Mouse (Mus musculus) testis, adult 2 months (tissue): ENCODE measurements around the gene 4933417A18Rik. TPM values are rescaled to one million over a fixed set of nuclear protein-coding genes. Genes with fewer than 3 reads are reported as not detected.

Source experiments
- H3K27ac ChIP-seq: fragments of 200-500 bp; 2 replicates; pipeline ENCODE4 v1.5.1; 2012; ENCODE audit warnings: low read depth, low read length; ENCODE audit not compliant: control insufficient read depth, insufficient read depth
- H3K27me3 ChIP-seq: fragments of 200-500 bp; 2 replicates; pipeline ENCODE4 v1.6.1; 2012; ENCODE audit warnings: mild to moderate bottlenecking, low read length, moderate library complexity; ENCODE audit not compliant: control insufficient read depth, insufficient read depth
- H3K36me3 ChIP-seq: fragments of 200-500 bp; 2 replicates; pipeline ENCODE4 v1.6.1; 2012; ENCODE audit warnings: mild to moderate bottlenecking, low read length; ENCODE audit not compliant: control insufficient read depth, insufficient read depth
- H3K4me1 ChIP-seq: fragments of 200-500 bp; 2 replicates; pipeline ENCODE4 v1.6.1; 2012; ENCODE audit warnings: low read length; ENCODE audit not compliant: control insufficient read depth, insufficient read depth
- H3K4me3 ChIP-seq: fragments of 200-500 bp; 2 replicates; pipeline ENCODE4 v1.5.1; 2012; ENCODE audit warnings: low read depth, mild to moderate bottlenecking, low read length, moderate library complexity, mixed read lengths; ENCODE audit not compliant: control insufficient read depth
- CTCF ChIP-seq: fragments of 200-500 bp; IDR thresholded peaks from 2 replicates; pipeline ENCODE4 v1.5.1; 2012; ENCODE audit warnings: low read depth, mild to moderate bottlenecking, inconsistent platforms, low read length, moderate library complexity; ENCODE audit not compliant: control insufficient read depth, insufficient read depth, insufficient replicate concordance
- POLR2A ChIP-seq: fragments of 200-500 bp; IDR thresholded peaks from 2 replicates; pipeline ENCODE4 v1.6.1; 2012; ENCODE audit warnings: low read depth, mild to moderate bottlenecking, inconsistent platforms, low read length, moderate library complexity; ENCODE audit not compliant: control insufficient read depth
- polyA plus RNA-seq: library from polyadenylated mRNA; depleted of rRNA; stranded (reverse); fragments of >200 nt; gene quantifications from 2 replicates; pipeline ENCODE4 v1.2.3, GENCODE M21; 2012; rRNA removed

The 4933417A18Rik gene
- polyA plus RNA-seq, 1 experiment: 84.4 TPM

GRCm38 (mm10) chr13:34995925-34996324, 71.7 kb downstream of the 4933417A18Rik start:
- Histone ChIP-seq H3K36me3 (no peaks in the 10 kb centered on the region), H3K27ac (no peak overlapping the region), H3K4me1 (no peaks in the 10 kb centered on the region; the same call in 1 of the 2 replicates), H3K4me3 (no peak overlapping the region), H3K27me3 (no peaks in the 10 kb centered on the region)
- TF ChIP-seq CTCF: no peak
- no peak for TF ChIP-seq POLR2A

Other genes starting within 250 kb of the 4933417A18Rik start
- 228 and 274 TPM in 2 replicates for gene Fam50b, start 189.6 kb upstream of the 4933417A18Rik start, polyA plus RNA-seq
- gene Prpf4b, start 49.1 kb upstream of the 4933417A18Rik start, polyA plus RNA-seq: 9.4 and 10.6 TPM in 2 replicates
- 119 and 125 TPM in 2 replicates for gene Fam217a, start 99 bp upstream of the 4933417A18Rik start, polyA plus RNA-seq
- 0.07 TPM in 1 of 2 replicates, not detected in the other for gene Eci3, start 39.4 kb downstream of the 4933417A18Rik start, polyA plus RNA-seq
- gene Eci2, start 102.7 kb downstream of the 4933417A18Rik start, polyA plus RNA-seq: 10.2 TPM in 2 replicates